Mouse (Mus musculus): ENCODE data around the gene Slc22a1. TPM values are rescaled to one million over a fixed set of nuclear protein-coding genes. Genes with fewer than 3 reads are reported as not detected.

Slc22a1 gene
- polyA plus RNA-seq, 1 experiment from 2014 or later = 0.10 TPM

DNA sequence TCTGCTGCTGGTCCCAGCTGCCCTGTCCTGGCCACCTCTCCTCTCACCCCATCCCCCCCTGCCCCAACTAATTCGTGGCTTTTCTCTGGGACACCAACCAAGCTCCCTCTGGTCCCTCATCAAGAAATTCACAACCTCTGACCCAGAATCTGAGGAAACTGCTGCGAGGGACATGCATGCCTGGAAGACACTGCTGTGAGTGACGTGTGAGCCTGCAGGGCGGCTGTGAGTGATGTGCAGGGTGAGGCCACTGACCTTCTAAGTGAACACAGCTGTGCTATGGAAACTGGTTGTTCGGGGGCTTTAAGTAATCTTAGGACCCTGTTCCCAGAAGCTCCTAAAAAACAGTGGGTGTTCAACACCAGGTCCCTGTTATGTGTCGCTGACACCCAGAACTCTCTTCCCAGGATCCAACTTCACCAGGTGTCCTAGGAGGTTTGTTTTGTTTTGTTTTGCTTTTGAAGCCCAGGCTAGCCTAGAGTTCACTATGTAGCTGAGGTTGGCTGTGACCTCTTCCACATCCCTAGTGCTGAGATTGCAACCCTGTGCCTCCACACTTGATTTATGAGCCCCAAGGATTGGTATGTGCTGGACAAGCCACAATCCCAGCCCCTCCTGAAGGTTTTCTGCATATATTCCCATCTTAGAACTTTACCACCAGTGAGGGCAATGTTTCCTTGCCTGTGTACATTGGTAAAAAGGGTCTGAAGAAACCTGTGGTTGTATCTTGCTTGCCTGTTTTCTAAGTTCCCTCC is 44.5 kb downstream of the Slc22a1 start:
- H3K4me1 ChIP-seq (replicated peaks; ENCODE audit: control insufficient read depth, insufficient read depth, low read length) = no peaks in the 10 kb centered on the region
- peaks cover under 1% of the 10 kb centered on the region for H3K9me3 ChIP-seq (ENCODE audit: control insufficient read depth, low read length)
- 0 out of 2 replicates have a peak overlapping the region, but pooled peaks have one; percentile 42 for H3K27ac ChIP-seq (ENCODE audit: low read depth, low read length)
- ATAC-seq (replicated peaks; ENCODE audit: low FRiP score) = no peak
- no peak for DNase-seq (ENCODE audit: low spot score)
- H3K9ac ChIP-seq (ENCODE audit: low read depth, low read length) = no peak overlapping the region
- no peak overlapping the region for H3K4me3 ChIP-seq (ENCODE audit: low read depth, low read length)
- H3K4me2 ChIP-seq = no peak overlapping the region
- no peaks in the 10 kb centered on the region for H3K36me3 ChIP-seq (ENCODE audit: control insufficient read depth, insufficient read depth, low read length)
- WGBS = 46% methylated on average over 6 of the region's 6 CpGs
- 0 out of 2 replicates have a peak, but pooled peaks cover 2% of the 10 kb centered on the region for H3K27me3 ChIP-seq (replicated peaks; ENCODE audit: control insufficient read depth, insufficient read depth, low read length)

DNA sequence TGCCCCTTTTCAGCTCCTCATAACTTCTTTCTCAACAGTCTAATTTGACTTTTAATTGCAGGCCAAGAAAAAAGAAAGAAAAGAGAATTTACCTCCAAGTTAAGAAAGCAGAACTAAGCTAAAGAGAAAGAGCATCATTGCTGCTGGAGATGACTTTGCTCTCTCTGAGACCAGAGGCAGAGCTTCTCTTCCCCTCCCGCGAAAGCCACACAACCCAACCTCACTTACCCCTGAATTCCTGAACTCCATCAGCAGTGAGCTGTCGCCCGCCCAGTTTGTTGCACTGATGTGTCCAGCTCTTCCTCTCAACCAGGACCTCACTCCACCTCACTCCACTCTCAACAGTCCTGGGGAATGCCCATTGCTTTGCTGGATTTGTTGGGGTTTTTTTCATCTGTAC is 47.6 kb downstream of the Slc22a1 start:
- Histone ChIP-seq H3K9ac (ENCODE audit: low read depth, low read length) (no peak overlapping the region), H3K4me3 (ENCODE audit: low read depth, low read length) (no peak overlapping the region), H3K4me1 (replicated peaks; ENCODE audit: control insufficient read depth, insufficient read depth, low read length) (no peaks in the 10 kb centered on the region), H3K27ac (ENCODE audit: low read depth, low read length) (no peak overlapping the region), H3K9me3 (ENCODE audit: control insufficient read depth, low read length) (peaks cover 12% of the 10 kb centered on the region), H3K27me3 (replicated peaks; ENCODE audit: control insufficient read depth, insufficient read depth, low read length) (0 out of 2 replicates have a peak, but pooled peaks cover 2% of the 10 kb centered on the region), H3K4me2 (no peak overlapping the region), H3K36me3 (ENCODE audit: control insufficient read depth, insufficient read depth, low read length) (no peaks in the 10 kb centered on the region)
- ATAC-seq (replicated peaks; ENCODE audit: low FRiP score) (no peak), DNase-seq (ENCODE audit: low spot score) (no peak)
- WGBS = 67% methylated on average over 4 of the region's 4 CpGs

DNA sequence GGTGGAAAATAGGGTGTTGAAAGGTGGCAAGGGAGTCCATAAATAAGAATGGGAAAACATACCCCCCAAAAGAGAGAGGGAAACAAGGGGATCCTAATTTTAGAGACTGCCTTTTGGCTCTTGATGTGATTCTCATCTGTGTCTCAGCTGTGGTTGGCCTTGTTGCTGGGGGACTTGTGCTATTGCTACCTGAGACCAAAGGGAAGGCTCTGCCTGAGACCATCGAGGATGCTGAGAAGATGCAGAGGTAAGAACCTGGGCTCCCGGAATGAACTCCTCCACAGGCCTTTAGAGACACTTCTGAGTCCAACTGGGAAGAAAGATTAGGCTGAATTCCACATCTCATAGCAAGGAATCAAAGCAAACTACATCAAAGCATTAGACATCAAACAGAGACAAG is 56.0 kb downstream of the Slc22a1 start:
- Histone ChIP-seq H3K27me3 (replicated peaks; ENCODE audit: control insufficient read depth, insufficient read depth, low read length) (0 out of 2 replicates have a peak, but pooled peaks cover 2% of the 10 kb centered on the region), H3K4me1 (replicated peaks; ENCODE audit: control insufficient read depth, insufficient read depth, low read length) (no peaks in the 10 kb centered on the region), H3K4me3 (ENCODE audit: low read depth, low read length) (no peak overlapping the region), H3K9ac (ENCODE audit: low read depth, low read length) (no peak overlapping the region), H3K4me2 (no peak overlapping the region), H3K9me3 (ENCODE audit: control insufficient read depth, low read length) (peaks cover 2% of the 10 kb centered on the region; the same call in 1 of the 2 replicates), H3K36me3 (ENCODE audit: control insufficient read depth, insufficient read depth, low read length) (no peaks in the 10 kb centered on the region), H3K27ac (ENCODE audit: low read depth, low read length) (no peak overlapping the region)
- DNase-seq (ENCODE audit: low spot score) (no peak), ATAC-seq (replicated peaks; ENCODE audit: low FRiP score) (no peak)
- 72% methylated on average over 2 of the region's 2 CpGs for WGBS

DNA sequence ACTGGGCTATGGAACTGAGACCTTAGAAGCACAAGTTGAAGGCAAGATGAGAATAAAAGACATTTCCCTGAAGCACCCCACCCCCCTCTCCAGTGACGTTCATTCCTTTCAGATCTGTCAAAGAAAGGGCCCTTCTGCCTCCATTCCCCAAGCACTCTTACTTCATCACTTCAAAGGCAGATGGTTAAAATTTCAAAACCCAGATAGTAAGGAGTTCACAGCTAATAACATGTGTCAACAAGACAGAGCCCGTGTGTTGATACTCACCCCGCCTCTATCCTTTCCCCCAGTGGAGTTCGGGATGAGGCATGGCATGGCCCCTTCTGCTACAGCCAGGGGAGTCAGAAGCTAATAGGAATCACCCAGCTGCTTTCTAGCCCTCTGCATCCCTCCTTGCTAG is 60.2 kb downstream of the Slc22a1 start:
- ATAC-seq (replicated peaks; ENCODE audit: low FRiP score) (no peak), DNase-seq (ENCODE audit: low spot score) (no peak)
- no peak overlapping the region for H3K9ac ChIP-seq (ENCODE audit: low read depth, low read length)
- no peaks in the 10 kb centered on the region for H3K36me3 ChIP-seq (ENCODE audit: control insufficient read depth, insufficient read depth, low read length)
- no peak overlapping the region for H3K4me3 ChIP-seq (ENCODE audit: low read depth, low read length)
- no peaks in the 10 kb centered on the region for H3K9me3 ChIP-seq (ENCODE audit: control insufficient read depth, low read length)
- WGBS = 63% methylated on average over 4 of the region's 4 CpGs
- H3K27ac ChIP-seq (ENCODE audit: low read depth, low read length) = no peak overlapping the region
- H3K4me1 ChIP-seq (replicated peaks; ENCODE audit: control insufficient read depth, insufficient read depth, low read length) = no peaks in the 10 kb centered on the region
- H3K4me2 ChIP-seq = no peak overlapping the region
- no peaks in the 10 kb centered on the region for H3K27me3 ChIP-seq (replicated peaks; ENCODE audit: control insufficient read depth, insufficient read depth, low read length)

DNA sequence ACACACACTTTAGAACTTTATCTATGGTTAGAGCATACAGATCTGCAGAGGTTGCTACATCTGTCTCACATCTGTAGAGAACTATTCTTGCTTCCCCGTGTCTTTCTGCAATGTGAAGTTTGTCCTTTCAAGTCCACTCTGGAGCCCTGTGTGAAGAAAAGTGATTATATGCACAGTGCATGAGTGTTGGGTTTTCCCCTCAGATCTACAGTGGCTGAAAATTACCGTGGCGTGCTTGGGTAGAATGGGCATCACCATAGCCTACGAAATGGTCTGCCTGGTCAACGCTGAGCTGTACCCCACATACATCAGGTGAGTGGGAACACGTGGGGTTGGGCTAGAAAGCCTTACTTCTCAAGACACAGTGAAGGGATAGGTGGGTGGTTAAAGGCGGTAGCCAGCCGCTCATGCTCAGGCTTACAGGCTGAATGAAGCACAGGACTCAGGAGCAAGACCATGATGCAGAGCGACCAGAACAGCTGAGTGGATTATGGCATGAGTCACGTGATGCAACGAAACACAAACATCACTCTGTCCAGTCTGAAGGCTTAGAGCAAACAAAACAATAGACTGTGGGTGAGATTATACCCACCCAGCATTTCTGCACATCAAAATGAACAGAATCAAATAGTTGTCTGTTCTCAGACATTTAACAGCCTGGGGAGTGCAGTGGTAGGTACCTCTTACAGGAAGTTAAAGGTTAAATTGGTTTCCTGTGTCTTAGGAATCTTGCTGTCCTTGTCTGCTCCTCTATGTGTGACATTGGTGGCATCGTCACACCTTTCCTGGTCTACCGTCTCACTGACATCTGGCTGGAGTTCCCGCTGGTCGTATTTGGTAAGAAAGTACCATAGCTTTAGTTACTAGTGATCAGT is 60.9 kb downstream of the Slc22a1 start:
- H3K27me3 ChIP-seq (replicated peaks; ENCODE audit: control insufficient read depth, insufficient read depth, low read length) = no peaks in the 10 kb centered on the region
- H3K4me1 ChIP-seq (replicated peaks; ENCODE audit: control insufficient read depth, insufficient read depth, low read length) = no peaks in the 10 kb centered on the region
- WGBS = 83% methylated on average over 15 of the region's 15 CpGs
- no peak for DNase-seq (ENCODE audit: low spot score)
- no peak overlapping the region for H3K27ac ChIP-seq (ENCODE audit: low read depth, low read length)
- H3K4me2 ChIP-seq = no peak overlapping the region
- H3K9ac ChIP-seq (ENCODE audit: low read depth, low read length) = no peak overlapping the region
- no peaks in the 10 kb centered on the region for H3K9me3 ChIP-seq (ENCODE audit: control insufficient read depth, low read length)
- no peaks in the 10 kb centered on the region for H3K36me3 ChIP-seq (ENCODE audit: control insufficient read depth, insufficient read depth, low read length)
- no peak for ATAC-seq (replicated peaks; ENCODE audit: low FRiP score)
- no peak overlapping the region for H3K4me3 ChIP-seq (ENCODE audit: low read depth, low read length)

DNA sequence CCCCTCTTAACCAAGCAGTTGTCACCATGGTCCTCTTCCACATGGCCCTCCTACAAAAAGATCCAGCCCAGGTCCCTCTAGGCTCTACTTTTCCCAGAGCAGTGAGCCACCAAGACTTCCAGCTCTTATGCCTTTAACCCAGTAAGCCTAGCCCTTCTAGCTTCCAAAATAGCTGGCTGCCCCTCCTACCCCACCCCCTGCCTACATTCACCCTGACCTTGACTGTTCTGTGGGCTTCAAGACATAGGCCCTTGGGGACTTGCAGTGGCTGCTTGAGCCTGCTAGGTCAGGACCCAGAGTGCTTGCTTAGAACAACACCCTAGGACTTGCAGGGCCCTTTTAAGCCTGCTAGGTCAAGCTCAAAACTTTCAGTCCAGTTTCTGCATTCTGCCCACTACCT is 68.4 kb downstream of the Slc22a1 start:
- Histone ChIP-seq H3K4me3 (ENCODE audit: low read depth, low read length) (no peak overlapping the region), H3K9ac (ENCODE audit: low read depth, low read length) (no peak overlapping the region), H3K27me3 (replicated peaks; ENCODE audit: control insufficient read depth, insufficient read depth, low read length) (no peaks in the 10 kb centered on the region), H3K36me3 (ENCODE audit: control insufficient read depth, insufficient read depth, low read length) (no peaks in the 10 kb centered on the region), H3K9me3 (ENCODE audit: control insufficient read depth, low read length) (no peaks in the 10 kb centered on the region), H3K4me1 (replicated peaks; ENCODE audit: control insufficient read depth, insufficient read depth, low read length) (no peaks in the 10 kb centered on the region), H3K4me2 (no peak overlapping the region), H3K27ac (ENCODE audit: low read depth, low read length) (no peak overlapping the region)
- no peak for DNase-seq (ENCODE audit: low spot score)
- no peak for ATAC-seq (replicated peaks; ENCODE audit: low FRiP score)

DNA sequence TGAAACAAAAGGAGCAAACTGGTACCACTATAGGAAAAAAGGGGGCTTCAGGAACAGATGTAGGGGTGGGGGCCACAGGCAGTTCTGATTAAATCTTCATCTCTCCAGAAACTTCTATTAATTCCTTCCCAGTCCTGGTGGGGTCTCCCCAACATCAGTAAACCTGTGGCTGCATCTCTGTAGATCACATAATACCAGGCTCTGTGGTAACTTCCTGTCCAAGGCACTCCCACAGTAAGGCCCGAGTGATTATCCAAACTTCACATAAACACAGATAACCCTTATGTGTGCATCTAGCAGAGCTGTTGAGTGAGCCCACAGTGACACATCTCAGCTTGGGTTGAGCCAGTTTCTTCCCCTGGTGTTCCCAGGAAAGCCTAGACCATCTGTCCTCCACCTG is 69.0 kb downstream of the Slc22a1 start:
- H3K4me2 ChIP-seq = no peak overlapping the region
- no peaks in the 10 kb centered on the region for H3K9me3 ChIP-seq (ENCODE audit: control insufficient read depth, low read length)
- DNase-seq (ENCODE audit: low spot score) (no peak), ATAC-seq (replicated peaks; ENCODE audit: low FRiP score) (no peak)
- no peaks in the 10 kb centered on the region for H3K4me1 ChIP-seq (replicated peaks; ENCODE audit: control insufficient read depth, insufficient read depth, low read length)
- WGBS = 0% methylated on average over 1 of the region's 1 CpGs
- no peaks in the 10 kb centered on the region for H3K27me3 ChIP-seq (replicated peaks; ENCODE audit: control insufficient read depth, insufficient read depth, low read length)
- no peak overlapping the region for H3K9ac ChIP-seq (ENCODE audit: low read depth, low read length)
- no peak overlapping the region for H3K4me3 ChIP-seq (ENCODE audit: low read depth, low read length)
- H3K36me3 ChIP-seq (ENCODE audit: control insufficient read depth, insufficient read depth, low read length) = no peaks in the 10 kb centered on the region
- H3K27ac ChIP-seq (ENCODE audit: low read depth, low read length) = no peak overlapping the region
